Mouse (Mus musculus): Measurements from ENCODE around the gene Stat4. TPM values are rescaled to one million over a fixed set of nuclear protein-coding genes. Genes with fewer than 3 reads are reported as not detected.

The Stat4 gene
- polyA plus RNA-seq, 1 experiment, result not detected

GRCm38 (mm10) chr1:52107206-52107605 is 120.3 kb downstream of the Stat4 start:
- no peak overlapping the region for H3K4me3 ChIP-seq (ENCODE audit: insufficient read depth, low read depth, low read length)
- no peak overlapping the region for H3K27ac ChIP-seq (ENCODE audit: insufficient read depth, low read depth, low read length)
- no peak for TF ChIP-seq CTCF (IDR thresholded peaks at IDR 0.05; ENCODE audit: insufficient read depth, low read depth, low read length)
- no peak for TF ChIP-seq POLR2A (IDR thresholded peaks at IDR 0.05; ENCODE audit: insufficient read depth, low read depth, low read length)
- H3K4me1 ChIP-seq (ENCODE audit: control insufficient read depth, insufficient read depth, low read length), result no peaks in the 10 kb centered on the region
- 88% methylated on average over 11 of the region's 11 CpGs for WGBS

- TF ChIP-seq CTCF (IDR thresholded peaks at IDR 0.05; ENCODE audit: insufficient read depth, low read depth, low read length), result no peak
- no peak for TF ChIP-seq POLR2A (IDR thresholded peaks at IDR 0.05; ENCODE audit: insufficient read depth, low read depth, low read length)
These were observed 124.3 kb downstream of the Stat4 start for GRCm38 (mm10) chr1:52111217-52111616.

GRCm38 (mm10) chr1:52112301-52112700 is 125.4 kb downstream of the Stat4 start:
- TF ChIP-seq POLR2A (IDR thresholded peaks at IDR 0.05; ENCODE audit: insufficient read depth, low read depth, low read length) (no peak), CTCF (IDR thresholded peaks at IDR 0.05; ENCODE audit: insufficient read depth, low read depth, low read length) (no peak)
- Histone ChIP-seq H3K4me3 (ENCODE audit: insufficient read depth, low read depth, low read length) (no peak overlapping the region), H3K4me1 (ENCODE audit: control insufficient read depth, insufficient read depth, low read length) (peaks cover 4% of the 10 kb centered on the region; the same call in 1 of the 2 replicates), H3K27ac (ENCODE audit: insufficient read depth, low read depth, low read length) (no peak overlapping the region)
- WGBS, result 91% methylated on average over 1 of the region's 1 CpGs

More at GRCm38 (mm10) chr1:52111217-52111616, 124.3 kb downstream of the Stat4 start:
- Histone ChIP-seq H3K4me1 (ENCODE audit: control insufficient read depth, insufficient read depth, low read length) (peaks cover 4% of the 10 kb centered on the region; the same call in 1 of the 2 replicates), H3K4me3 (ENCODE audit: insufficient read depth, low read depth, low read length) (no peak overlapping the region), H3K27ac (ENCODE audit: insufficient read depth, low read depth, low read length) (no peak overlapping the region)
- 60% methylated on average over 3 of the region's 3 CpGs for WGBS

GRCm38 (mm10) chr1:52113067-52113665 is 126.2 kb downstream of the Stat4 start:
- 23% methylated on average over 7 of the region's 7 CpGs for WGBS
- peak overlapping the region; percentile 65 for H3K4me3 ChIP-seq (ENCODE audit: insufficient read depth, low read depth, low read length)
- H3K27ac ChIP-seq (ENCODE audit: insufficient read depth, low read depth, low read length), result peak overlapping the region; percentile 96
- H3K4me1 ChIP-seq (ENCODE audit: control insufficient read depth, insufficient read depth, low read length), result peaks cover 4% of the 10 kb centered on the region; the same call in 1 of the 2 replicates
- TF ChIP-seq POLR2A (IDR thresholded peaks at IDR 0.05; ENCODE audit: insufficient read depth, low read depth, low read length) (no peak), CTCF (IDR thresholded peaks at IDR 0.05; ENCODE audit: insufficient read depth, low read depth, low read length) (no peak)

DNA sequence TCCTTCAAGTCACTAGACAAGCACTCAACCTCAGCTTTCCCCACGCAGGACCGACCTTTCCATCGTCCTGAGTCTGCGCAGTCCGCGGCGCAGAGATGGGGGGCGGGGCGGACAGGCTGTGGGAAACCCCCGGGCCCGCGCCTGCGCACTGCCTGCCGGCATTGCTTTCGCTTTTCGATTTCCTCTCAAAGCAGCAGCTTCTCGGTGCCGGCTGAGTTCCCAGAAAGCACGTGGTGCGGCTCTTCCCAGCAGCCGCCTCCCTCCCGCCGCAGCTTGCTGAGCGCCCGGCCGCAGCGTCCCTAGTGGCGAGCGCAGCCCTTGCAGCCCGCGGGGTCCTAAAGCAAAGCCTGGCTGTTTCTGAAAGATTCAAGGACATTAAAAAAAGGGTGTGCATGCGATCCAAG is 126.7 kb downstream of the Stat4 start:
- under 1% methylated on average over 32 of the region's 32 CpGs for WGBS
- TF ChIP-seq CTCF (IDR thresholded peaks at IDR 0.05; ENCODE audit: insufficient read depth, low read depth, low read length) (peak; percentile 96), POLR2A (IDR thresholded peaks at IDR 0.05; ENCODE audit: insufficient read depth, low read depth, low read length) (peak; percentile 64)
- Histone ChIP-seq H3K4me1 (ENCODE audit: control insufficient read depth, insufficient read depth, low read length) (peaks cover 4% of the 10 kb centered on the region; the same call in 1 of the 2 replicates), H3K4me3 (ENCODE audit: insufficient read depth, low read depth, low read length) (peak overlapping the region; percentile 65), H3K27ac (ENCODE audit: insufficient read depth, low read depth, low read length) (peak overlapping the region; percentile 96)

DNA sequence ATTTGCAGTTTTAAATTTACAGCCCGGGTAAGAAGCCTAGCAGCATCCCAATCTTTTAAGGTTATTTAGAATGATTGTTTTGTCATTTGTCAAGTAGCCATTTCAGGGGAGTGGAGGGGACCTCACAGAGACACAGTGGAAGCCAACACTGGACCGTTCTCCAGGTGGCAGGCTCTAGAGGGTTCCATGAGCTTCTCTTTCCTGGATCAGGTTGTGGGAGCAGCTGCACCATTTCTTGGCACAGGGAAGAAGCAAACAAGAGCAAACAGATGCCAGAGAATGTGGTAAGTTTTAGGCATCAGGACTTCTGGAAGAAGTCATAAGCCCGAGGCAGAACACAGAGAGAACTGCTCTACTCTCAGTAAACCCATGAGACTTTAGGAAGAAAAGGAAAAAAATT is 129.5 kb downstream of the Stat4 start:
- H3K4me1 ChIP-seq (ENCODE audit: control insufficient read depth, insufficient read depth, low read length), result peaks cover 6% of the 10 kb centered on the region; the same call in 1 of the 2 replicates
- no peak overlapping the region for H3K27ac ChIP-seq (ENCODE audit: insufficient read depth, low read depth, low read length)
- no peak for TF ChIP-seq CTCF (IDR thresholded peaks at IDR 0.05; ENCODE audit: insufficient read depth, low read depth, low read length)
- no peak for TF ChIP-seq POLR2A (IDR thresholded peaks at IDR 0.05; ENCODE audit: insufficient read depth, low read depth, low read length)
- no peak overlapping the region for H3K4me3 ChIP-seq (ENCODE audit: insufficient read depth, low read depth, low read length)
- WGBS, result 82% methylated on average over 3 of the region's 3 CpGs

DNA sequence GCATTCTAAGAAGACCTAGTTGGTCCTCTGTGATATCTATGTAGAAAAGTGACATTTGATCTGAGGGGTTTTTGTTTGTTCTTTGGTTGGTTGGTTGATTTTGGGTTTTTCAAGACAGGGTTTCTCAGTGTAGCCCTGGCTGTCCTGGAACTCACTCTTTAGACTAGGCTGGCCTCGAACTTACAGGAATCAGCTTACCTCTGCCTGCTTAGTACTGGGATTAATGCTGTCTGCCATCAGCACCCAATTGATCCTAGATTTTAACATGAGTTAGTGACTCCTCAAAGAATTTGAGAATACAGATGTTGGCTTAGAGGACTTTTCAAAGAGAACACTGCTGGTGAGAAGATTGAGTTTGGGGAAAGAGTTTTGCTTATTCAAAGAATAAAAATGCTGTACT is 130.8 kb downstream of the Stat4 start:
- WGBS, result 94% methylated on average over 1 of the region's 1 CpGs
- Histone ChIP-seq H3K4me1 (ENCODE audit: control insufficient read depth, insufficient read depth, low read length) (peaks cover 6% of the 10 kb centered on the region; the same call in 1 of the 2 replicates), H3K27ac (ENCODE audit: insufficient read depth, low read depth, low read length) (no peak overlapping the region), H3K4me3 (ENCODE audit: insufficient read depth, low read depth, low read length) (no peak overlapping the region)
- TF ChIP-seq CTCF (IDR thresholded peaks at IDR 0.05; ENCODE audit: insufficient read depth, low read depth, low read length) (no peak), POLR2A (IDR thresholded peaks at IDR 0.05; ENCODE audit: insufficient read depth, low read depth, low read length) (no peak)

- 2% methylated on average over 37 of the region's 37 CpGs for WGBS
- Histone ChIP-seq H3K27ac (ENCODE audit: insufficient read depth, low read depth, low read length) (peak within 1 kb of the TSS; percentile 53), H3K4me1 (ENCODE audit: control insufficient read depth, insufficient read depth, low read length) (0 out of 2 replicates have a peak, but pooled peaks cover 2% of the 10 kb centered on the region), H3K4me3 (ENCODE audit: insufficient read depth, low read depth, low read length) (peak within 1 kb of the TSS; percentile 75)
- TF ChIP-seq POLR2A (IDR thresholded peaks at IDR 0.05; ENCODE audit: insufficient read depth, low read depth, low read length) (peak; percentile 70; the same call in 1 of the 2 replicates), CTCF (IDR thresholded peaks at IDR 0.05; ENCODE audit: insufficient read depth, low read depth, low read length) (no peak)
These were observed 132.1 kb downstream of the Stat4 start, which contains the start of gene Stat1 for GRCm38 (mm10) chr1:52118860-52119591. Stat1 (plus strand) TSS chr1:52119440.

DNA sequence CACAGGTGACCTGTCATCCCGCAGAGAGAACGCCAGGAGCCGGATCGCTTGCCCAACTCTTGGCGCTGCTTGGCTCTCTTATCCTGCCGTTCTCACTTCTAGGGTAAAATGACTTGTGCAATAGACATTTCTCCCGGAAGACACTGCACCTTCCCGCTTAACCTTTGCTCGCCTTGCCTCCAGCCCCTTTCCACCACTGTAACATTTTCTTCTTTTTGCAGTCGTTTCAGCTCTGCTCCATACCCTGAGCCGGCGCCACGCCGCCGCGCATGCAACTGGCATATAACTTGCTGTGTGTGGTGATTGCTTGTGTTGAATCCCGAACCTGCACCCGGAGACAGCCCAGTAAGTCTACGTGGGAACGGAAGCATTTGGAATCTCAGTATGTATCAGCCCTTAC is 132.7 kb downstream of the Stat4 start:
- under 1% methylated on average over 20 of the region's 20 CpGs for WGBS
- TF ChIP-seq POLR2A (IDR thresholded peaks at IDR 0.05; ENCODE audit: insufficient read depth, low read depth, low read length) (no peak), CTCF (IDR thresholded peaks at IDR 0.05; ENCODE audit: insufficient read depth, low read depth, low read length) (no peak)

More for the DNA sequence above, 132.7 kb downstream of the Stat4 start:
- H3K4me3 ChIP-seq (ENCODE audit: insufficient read depth, low read depth, low read length), result peak overlapping the region; percentile 75
- H3K4me1 ChIP-seq (ENCODE audit: control insufficient read depth, insufficient read depth, low read length), result 0 out of 2 replicates have a peak, but pooled peaks cover 2% of the 10 kb centered on the region
- no peak overlapping the region for H3K27ac ChIP-seq (ENCODE audit: insufficient read depth, low read depth, low read length)

Measured in olfactory bulb, adult 2 months (tissue).